Mouse (Mus musculus) spleen, postnatal 14 days (tissue): ENCODE data around the gene Ccdc39.

Experiments
- DNase-seq, 2 experiments: peaks; one replicate each; pipeline ENCODE4 v3.0.0; 2021 to 2022; ENCODE audit warnings: low spot score in 2 of 2

Ccdc39 gene

DNA sequence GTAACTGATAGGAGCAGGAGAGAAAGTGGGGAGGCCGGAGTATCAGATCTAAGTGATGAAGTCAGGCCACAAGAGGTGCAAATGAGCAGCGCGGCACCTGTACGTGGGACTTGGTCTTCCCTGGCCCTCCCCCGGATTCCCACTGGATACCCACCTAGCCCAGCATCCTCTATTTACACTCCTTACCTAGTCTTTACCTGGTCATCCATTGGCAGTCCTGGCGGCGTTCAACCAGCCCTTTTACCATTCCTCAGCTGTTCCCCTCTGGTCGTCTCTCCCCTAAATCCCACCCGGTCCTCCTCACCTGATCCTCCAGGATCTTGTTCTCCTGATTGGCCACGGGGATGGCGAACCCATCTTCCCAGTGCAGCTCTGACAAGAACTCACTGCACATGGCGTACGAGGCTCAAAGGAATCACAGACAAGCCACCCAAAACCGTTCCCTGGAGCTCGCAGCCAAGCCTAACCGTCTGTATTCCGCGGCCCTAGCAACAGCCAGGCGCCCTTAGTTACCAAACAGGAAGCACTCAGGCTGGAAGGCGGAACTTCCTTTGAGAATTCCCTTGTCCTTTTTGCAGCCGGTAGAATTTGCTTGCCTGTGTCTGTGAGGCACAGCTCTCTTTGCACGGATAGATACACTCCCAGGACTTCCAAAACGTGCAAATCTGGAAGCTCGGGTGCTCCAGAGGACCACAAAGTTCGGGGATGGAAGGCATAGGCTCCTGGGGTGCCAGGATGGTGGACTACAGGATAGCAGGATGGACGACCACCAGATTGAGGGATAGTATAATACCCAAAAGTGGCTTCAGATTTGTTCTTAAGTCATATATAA lies at the start of gene Ccdc39:
TSS of gene Ccdc39 (minus strand) at position 510 of the 832 bp plus-strand sequence.
- no peak for DNase-seq

DNA sequence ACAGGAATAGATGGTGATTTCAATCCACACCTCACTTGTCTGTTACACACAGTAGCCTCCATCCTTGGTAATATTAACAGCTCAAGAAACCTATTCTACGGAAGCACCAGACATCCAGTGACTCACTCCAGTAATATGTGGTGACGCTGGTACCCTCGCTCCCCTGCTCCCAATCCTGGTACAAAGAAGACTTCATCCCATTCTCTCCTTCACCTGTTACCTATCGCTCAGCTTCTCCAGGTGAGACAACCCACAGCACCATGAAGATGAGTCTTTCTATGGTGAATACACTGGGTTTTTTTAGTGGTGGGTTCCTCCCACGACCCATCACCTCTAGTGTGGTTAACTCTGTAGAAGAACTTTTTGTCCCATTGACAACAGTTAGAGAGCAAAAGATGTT lies 49.3 kb upstream of the Ccdc39 start:
- DNase-seq = no peak

DNA sequence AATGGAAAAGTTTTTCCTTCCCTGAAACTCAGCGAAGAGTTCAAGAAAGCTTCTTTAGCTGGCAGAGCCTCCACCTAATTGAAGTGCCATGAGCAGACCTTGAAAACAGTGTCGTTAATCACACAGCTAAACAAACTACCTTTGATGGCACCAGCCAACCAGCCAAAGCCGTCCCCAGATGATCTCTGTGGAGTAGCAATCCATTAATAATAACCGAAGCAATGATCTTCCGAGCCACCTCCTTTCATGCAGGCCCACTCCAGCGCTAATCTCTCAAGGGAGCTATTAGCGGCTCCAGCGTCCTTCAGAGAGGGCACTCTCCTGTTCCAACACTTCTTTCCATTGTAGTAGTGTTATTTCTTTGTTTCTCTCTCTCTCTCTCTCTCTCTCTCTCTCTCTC lies 43.3 kb upstream of the Ccdc39 start:
- DNase-seq = no peak

DNA sequence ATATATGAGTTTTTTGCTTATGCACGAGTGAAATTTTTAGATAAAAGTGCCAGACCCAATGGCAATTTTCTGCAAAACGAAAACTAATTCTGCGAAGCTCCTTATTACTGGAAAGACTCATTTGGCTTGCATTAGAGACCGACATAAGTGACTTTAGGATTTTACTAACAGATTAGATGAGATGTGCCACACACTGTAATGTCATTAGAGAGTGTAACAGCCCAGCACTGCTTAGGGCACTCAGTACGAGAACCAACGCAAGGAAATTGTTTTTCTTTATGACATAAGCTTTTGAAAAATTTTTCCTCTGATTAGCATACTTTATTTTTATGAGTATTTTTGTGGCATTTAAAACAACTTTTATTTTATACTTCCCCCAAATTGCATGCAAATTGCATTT lies 39.0 kb upstream of the Ccdc39 start:
- DNase-seq = no peak

DNA sequence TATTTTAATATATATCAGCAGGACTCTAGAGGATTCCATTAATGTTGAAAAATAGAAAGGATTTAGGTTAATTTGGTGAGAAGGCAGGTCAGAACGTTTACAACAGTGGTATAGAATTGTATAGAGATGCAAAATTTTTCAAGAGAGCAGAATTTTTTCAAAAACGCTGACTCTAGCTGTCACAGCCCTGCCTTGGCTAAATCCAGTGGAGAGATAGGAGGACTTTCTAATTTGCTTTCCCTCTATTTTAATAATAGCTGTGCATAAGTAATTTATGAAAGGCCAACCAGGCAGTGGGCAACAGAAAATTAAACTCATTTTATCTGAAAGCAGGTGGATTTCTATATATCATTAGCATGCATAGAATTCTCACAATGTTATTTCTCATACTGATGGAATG lies 38.6 kb upstream of the Ccdc39 start:
- DNase-seq = no peak

DNA sequence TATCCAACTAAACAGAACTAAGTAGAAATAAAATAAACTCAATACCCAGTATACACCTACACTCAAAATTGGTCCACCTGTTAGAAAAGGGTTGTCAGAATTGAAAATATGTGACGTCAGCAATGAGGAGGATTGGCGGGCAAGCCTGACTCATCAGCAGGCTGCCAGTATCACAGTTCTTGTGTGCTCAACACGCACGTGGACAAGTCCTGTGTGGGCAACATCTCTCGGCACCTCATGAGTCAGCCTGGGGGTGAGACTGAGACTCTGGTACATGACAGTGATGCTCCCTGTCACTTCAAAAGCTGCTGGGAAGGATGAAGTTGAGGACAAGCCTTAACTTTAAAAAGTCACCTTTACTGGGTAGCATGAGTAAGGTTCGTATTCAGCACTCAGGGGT lies 34.6 kb upstream of the Ccdc39 start:
- no peak for DNase-seq

DNA sequence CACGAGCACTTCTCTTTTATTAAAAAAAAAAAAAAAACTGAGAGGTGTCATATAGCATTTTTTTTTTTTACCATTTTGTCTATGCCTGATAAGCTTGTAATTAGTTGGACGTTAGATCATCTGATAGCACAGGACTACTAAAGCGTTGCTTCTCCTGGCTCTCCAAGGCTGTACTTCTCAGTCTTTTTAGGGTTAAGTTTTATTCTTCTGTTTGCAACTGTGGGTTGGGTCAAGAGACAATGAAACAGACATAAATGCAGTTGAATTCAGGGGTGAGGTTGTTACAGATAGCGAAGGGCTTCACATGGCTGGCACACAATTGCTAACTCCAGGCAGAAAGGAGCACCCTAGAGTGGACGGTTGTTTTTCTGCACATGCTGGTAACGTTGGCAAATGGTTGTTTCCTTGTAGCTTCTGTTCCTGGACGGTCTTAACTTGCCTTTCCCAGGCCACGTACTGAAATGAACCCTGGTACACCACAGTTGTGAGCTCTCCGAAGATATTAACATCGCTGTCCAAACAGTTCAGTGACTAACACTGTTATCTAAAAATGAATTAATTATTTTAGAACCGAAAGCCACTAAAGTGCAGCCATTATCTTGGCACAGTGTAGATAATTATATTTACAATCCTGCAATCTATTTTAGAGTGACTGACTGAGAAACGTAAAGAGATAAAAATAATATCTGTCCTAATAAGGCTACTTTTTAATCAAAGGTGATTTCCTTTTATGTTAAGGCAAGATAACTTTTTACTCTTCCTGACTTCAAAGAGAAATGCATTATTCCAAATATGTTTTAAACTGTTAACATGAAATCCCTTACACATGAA lies 30.6 kb upstream of the Ccdc39 start:
- DNase-seq = no peak

DNA sequence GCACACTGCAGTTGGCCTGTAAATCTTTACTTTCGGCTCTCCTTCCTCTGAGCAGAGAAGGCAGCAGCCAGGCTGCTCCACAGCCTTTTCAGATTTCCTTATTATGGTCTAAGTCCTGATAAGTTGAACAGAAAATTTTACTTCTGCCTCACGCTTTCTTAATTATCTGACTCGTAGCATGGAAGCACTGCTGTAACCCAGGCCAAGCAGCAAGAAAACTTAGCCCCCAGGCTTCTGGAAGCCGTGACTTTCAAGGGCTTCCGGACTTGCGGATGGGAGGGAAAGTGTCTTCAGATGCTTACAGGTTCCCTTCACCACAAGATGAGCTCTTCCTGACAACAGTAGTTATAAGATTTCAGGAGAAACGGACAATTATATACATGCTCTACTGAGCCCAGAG lies 29.7 kb upstream of the Ccdc39 start:
- no peak for DNase-seq

DNA sequence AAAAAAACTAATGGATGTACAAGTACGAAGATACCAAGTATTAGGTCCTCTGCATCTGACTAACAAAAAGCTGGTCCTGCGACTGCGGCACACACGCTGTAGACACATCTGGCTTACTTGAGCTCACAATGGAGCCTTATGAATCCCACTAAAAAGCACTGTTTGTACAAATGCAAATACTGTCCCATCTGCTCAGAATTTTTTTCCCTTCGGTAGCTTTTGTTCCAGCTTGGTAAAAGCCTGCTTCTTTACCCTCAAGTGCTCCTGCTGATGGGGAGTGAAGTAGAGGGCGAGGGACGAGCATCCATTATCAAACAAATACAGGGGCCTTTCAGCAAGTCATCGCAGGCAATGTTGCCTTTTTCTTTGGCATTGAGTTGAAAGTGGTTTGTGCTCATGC lies 29.3 kb upstream of the Ccdc39 start:
- no peak for DNase-seq

DNA sequence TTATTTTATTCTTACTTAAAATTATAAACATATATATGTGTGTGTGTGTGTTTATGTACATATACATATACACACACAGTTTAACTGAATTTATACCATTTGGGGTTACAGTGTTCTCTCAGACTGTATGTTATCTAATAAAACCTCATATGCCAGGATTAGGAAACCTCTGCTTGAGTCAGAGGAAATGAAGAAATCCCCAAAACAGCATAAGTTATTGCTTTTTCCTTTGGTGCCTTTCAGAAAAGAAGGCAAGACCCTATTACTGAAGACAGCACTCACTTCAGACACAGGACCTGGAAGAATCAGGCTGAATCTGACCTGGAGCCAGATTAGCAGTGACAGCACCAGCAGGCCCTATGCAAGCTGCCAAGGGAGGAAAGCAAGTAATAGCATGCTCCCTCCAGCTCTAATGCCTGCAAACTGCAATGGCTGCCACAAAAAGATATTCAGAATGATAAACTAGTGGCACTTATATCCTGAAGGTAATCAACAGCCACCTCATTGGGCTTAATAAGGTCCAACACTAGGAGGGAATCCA lies 20.0 kb upstream of the Ccdc39 start:
- no peak for DNase-seq

DNA sequence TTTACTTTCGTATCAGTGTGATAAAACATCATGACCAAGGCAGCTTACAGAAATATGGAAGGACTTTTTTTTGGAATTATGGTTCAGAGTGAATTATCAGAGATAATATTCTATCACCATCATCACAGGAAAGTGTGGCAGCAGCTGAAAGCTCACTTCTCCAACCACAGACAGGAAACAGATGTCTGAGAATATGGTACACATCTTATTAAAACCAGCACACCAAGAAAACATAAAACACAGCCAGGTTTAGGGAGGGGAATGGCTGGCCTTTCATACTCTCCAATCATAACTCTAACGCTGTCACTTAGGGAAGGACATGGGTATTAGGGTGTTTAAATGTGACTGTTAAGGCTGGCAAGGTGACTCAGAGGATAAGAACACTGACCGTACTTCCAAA lies 14.8 kb upstream of the Ccdc39 start:
- no peak for DNase-seq

DNA sequence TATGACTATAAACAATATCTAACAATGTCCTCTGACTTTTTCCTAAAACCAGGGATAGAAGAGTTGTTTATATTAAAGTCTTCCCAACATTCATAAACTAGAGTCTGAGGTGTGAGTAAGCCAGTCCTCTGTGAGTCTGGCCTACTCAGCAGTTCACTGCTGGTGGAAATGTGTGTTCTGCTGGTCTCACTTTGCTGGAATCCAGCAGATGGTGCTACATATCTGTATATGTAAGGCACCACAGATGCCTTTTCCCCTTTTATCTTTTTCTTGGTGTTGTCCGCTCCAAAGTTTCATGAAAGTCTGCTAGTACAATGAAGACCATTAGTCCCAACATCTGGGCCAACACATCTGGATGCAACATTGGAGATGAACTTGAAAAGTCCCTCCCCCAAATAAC lies 9.0 kb upstream of the Ccdc39 start:
- DNase-seq = no peak

DNA sequence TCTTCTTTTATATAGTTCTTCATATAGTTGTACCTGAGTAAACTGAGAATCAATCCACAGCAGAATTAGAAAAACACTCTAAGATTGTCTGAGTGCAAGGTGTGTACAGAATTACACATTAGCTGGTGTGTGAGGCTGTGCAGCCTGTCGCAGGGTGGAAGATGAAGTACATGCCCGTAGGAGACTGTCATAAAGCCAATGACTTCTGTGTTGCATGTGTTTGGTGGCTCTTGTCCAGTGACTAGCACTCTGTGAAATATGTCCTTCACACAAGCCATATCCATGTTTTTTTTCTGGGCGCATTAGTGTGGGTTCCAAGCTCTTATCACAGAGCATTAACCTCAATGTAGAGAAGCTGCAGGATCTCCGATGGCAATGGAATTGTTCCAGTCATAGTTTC lies 6.7 kb upstream of the Ccdc39 start:
- no peak for DNase-seq

DNA sequence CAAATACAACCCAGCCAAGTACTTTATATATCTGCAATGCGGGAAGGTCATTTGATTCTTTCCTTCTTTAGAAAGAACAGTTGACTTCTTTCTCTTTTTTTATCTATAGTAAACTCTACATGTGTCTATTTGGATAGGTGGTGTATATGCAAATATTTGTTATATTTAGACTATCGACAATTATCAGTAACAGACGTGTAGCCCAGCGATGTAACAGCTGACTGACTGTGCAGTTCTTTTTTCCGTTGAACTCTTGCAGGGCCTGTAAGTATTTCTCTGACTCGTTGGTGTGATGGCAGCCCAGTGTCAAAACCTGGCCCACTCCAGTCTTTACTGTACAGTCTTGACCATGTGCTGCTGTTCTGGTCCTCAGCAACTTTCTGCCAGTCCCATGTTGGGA lies 2.5 kb upstream of the Ccdc39 start:
- no peak for DNase-seq

DNA sequence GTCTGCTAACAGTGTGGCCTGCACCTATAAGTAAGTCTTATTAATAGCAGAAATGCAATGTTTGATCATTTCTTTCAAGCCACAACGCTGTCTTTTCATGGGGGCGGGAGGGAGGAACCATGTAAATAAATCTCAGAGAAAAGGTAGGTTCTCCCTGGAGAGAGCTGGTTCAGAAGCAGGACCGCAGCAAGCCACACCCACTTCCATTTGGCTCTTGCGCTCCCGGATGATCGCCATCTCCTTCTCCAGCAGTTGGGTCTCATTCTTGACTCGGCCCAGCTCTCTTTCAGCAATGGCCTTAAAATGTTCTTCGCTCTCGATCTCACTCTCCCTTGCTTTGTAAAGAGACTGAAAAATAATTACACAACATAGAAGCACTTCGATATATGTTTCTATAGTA lies 5.2 kb downstream of the Ccdc39 start:
- DNase-seq = no peak

DNA sequence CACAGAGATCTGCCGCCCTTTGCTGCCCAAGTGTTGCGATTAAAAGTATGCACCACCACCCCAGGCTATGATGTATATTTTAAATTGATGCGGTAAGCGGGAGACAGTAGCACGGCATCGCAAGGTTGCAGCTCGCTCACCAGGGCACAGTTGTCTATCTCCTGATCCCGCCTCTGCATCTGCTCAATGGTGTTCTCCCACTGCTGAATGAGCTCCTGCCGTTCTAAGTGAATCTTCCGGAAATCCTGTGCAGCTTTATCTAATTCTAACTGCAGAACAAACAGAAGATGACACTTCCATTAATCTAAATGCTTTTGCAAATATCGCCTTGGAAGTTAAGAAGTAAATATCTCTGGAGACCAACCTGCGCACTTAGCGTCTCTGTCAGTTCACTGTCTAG lies 7.5 kb downstream of the Ccdc39 start:
- no peak for DNase-seq

DNA sequence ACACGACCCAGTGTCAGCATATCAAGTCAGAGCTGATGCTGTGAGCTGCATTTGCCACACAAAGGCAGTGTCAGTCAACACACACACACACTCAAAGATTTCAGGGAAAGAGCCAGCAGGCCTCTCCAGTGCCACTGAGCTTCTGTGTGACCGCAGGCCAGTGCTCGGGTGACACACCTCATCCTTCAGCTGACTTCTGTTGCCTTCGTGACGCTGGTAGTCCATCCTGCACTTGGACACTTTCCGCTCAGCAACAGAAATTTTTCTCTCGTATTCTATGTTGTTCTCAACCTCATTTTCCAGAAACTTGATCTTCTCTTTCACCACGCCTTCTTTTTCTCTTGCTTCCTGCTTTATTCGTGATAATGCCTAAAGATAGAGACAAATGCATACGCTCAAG lies 11.8 kb downstream of the Ccdc39 start:
- DNase-seq = no peak

DNA sequence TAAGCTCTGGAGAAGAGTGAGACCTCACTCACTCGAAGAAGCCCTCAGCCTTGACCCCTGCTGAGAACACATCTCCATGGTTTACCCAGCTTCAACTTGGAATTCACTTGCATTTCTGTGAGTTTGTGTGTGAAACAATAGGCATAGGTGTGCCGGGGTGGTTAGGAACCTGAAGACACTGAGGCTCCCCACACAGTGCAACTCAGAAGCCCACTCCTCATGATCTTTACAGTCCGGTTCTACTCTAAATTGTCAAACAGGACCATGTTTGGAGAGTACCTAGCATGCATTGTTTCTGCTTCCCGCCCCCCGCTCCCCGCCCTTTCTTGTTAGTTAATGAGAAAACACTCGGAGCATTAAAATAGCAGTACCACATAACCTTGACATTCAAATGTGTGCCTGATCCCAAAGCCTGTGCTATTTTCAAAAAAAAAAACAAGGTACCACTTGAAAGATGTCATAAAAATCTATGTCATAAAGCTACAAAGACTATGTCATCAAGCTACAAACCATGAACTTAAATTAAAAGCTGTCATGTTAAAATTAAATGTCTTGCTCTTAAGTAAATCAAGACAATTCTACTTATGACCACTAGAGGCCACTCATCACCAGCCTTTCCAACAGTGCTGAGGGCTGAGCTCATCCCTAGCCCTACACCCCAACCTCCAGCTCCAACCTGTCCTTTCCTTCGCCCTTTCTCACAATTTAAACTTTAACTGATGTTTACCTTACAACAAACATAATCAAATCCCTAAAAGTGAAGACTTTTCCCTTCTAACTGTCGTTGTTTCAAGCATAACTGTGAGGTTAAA lies 19.8 kb downstream of the Ccdc39 start:
- DNase-seq = no peak

DNA sequence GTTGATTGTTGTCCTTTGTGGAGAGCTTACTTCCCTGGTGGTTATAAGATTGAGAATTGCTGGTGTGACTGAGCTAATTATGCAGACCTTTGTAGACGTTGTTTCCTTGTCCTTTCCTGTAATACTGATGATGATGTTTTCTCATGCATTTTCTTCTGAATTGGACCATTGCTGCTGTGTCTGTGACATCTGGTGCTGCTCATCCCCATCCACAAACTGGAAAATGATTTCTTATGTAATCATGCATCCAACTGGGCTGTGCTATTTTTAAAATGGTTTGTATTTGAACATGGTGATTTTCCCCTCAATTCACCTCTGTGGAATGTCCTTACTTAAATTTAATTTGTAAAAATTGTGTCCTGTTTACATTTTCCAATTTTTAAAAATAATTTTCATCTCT lies 37.0 kb downstream of the Ccdc39 start:
- DNase-seq = no peak

DNA sequence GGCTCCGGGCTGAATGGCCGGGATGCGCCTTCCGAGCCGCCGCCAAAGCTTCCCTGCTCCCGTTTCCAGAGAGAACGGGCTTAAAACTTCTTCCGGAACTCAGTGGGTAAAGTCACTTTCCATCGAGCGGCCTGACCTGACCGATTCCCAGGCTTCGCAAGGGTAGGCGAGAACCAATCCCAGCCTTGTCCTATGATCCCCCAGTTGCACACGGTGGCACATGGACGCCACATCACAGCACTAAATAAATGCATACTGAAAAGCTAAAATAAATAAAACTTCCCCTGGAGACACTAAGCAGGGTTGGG lies 43.6 kb downstream of the Ccdc39 start:
- no peak for DNase-seq

DNA sequence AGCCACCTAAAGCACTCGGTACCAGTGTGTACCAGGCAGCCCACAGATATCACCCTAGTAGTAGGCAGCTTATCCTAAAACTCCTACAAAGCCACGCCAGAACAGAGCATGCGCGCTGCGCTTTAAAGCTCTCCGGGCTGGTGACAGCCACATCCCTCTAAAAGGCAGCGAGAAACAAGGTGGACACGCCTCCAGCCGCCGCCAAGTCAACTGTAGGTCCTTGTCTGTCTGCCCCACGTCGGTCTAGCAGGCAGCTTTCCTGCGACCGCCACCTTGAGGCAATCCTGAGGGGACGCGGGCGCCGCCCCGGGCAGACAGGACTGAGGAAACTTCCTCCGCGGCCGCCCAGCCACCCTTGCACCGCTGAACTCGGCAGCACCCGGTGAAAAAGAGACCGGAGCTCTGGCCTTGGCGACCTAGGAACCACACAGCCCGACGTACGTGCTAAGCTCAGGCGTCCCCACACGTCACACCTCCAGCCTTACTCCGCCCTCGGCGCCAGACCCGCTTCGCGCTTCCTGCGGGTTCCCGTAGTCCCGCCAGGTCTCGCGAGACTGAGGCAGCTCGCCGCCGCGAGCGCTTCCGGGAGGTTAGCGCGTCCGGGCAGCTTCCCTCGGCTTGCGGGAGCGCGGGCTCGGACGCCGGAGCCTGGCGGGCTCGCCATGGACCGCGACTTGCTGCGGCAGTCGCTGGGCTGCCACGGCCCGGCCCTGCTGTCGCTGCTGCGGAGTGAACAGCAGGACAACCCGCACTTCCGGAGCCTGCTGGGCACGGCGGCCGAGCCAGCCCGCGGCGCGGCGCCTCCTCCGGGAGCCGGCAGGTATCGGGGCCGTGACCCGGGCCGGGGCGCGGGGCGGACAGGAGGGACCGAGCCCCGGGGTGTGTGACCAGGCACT lies 44.2 kb downstream of the Ccdc39 start, which contains the start of gene Ttc14:
TSS of gene Ttc14 (plus strand) at position 216 of the 896 bp plus-strand sequence.
- DNase-seq = peak; percentile 96 to 98
